Mouse (Mus musculus): Measurements from ENCODE around the gene Uhmk1.

DNA sequence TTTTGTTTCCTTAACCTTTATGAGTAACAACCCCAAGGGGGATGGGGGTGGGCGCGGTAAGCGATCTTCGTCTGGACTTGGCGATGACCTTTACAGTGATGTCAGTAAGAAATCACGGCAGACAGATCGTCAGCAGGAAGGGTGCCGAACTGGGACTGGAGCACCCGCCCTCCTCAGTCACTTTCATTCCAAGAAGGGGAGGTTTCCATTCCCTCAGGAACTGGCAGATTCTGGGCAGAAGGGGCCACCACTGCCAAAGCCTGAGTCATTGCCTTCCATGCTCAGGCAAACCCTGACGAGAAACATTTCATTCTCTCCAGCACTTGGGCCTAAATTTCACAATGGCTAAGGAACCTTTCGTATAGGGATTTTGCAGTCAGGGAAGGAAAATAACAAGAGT lies 26.6 kb downstream of the Uhmk1 start:
- no peak for TF ChIP-seq CTCF (IDR thresholded peaks at IDR 0.05; ENCODE audit: control insufficient read depth, insufficient read depth, low read length)
- no peak for TF ChIP-seq POLR2A (IDR thresholded peaks at IDR 0.05; ENCODE audit: borderline replicate concordance, control insufficient read depth, low read depth, low read length)

All from bone marrow, adult 2 months (tissue).